Mouse (Mus musculus): ENCODE results near the gene Tuba1b.

Tuba1b gene

GRCm38 (mm10) chr15:98891907-98892606, 42.3 kb downstream of the Tuba1b start:
- peak; percentile 67 to 70 for DNase-seq (ENCODE audit: low spot score in 2 of 2)

- DNase-seq (ENCODE audit: low spot score in 2 of 2): no peak
These were observed 43.1 kb downstream of the Tuba1b start for GRCm38 (mm10) chr15:98891198-98891742.

DNA sequence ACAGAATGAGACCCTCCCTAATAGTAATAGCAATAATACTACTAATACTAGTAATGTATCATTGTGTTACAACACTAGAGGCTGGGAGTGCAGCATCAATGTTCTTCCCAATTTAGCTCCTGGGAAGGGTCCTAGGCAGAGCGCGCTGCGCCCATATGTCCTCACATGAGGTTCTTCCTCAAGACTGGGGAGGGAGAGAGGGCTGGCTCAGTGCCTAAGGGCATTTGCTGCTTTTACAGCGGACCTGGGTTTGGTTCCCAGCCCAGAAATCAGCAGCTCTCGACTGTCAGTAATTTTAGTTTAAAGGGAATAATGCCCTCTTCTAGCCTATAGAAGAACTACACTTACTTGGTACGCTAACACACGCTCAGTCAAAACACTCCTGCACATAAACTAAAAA, 46.8 kb downstream of the Tuba1b start:
- no peak for DNase-seq (ENCODE audit: low spot score in 2 of 2)

DNA sequence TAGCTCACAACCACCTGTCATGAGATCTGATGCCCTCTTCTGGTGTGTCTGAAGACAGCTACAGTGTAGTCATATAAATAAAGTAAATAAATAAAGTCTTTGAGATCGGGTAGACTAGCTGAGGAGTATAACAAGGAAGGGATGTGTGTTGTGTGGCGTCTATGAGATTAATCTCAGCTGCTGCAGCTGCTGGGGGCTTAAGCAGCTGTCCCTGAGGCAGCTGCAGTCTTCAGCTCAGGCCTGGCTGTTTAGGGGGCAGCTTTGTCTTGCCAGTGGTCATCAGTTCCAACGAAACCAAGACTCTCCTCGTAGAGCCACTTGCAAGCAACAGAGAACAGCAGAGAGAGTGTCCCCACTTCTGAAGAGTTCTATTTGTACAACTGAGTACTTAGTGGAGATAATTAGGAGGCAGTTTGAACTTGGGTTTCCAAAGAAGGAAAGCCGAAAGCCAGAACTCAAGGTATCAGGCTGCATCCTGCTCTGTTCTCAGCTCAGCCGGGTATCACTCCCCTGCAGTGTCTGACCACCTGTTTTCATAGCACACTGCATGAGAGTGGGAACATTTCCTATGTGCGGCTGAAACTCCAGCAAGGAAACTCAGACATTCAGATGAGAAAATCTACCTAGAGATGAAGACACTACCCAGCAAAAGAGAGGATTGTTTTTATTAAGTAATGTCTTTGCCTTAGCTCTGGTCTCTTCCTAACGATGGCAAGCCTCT, 47.5 kb downstream of the Tuba1b start:
- no peak for DNase-seq (ENCODE audit: low spot score in 2 of 2)

DNA sequence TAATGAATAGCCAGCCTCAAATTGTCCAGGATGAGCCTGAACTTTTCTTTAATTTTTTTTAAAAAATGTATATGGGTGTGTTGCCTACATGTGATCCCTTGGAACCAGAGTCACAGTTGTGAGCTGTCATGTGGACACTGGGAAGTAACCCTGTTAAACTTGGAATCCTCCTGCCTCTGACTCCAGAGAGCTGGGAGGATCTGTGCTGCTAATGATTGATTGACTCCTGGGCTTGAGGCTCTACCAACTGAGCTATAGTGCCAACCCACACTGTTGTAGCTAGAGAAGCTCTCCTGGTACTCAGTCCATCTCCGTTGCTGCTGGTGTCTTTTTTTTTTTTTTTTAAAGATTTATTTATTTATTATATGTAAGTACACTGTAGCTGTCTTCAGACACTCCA, 50.3 kb downstream of the Tuba1b start:
- DNase-seq (ENCODE audit: low spot score in 2 of 2): no peak

DNA sequence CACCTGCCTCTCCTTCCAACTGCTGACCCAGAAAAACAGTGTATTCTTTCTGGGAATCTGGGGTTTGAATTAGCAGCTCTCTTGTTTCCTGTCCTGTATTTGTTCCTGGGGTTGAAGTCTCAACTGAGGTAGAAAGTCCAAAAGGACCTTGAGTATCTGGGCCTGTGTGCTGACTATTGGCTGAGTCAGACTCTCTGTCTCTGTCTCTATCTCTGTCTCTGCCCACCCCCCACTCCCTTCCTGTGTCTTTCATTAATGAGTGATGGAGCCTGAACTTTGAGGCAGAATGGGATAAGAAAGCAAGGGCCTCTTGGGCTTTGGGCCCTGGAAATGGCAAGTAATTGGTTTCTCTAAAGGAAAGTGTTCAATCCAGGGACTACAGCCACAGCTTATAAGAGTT, 50.7 kb downstream of the Tuba1b start:
- DNase-seq (ENCODE audit: low spot score in 2 of 2): no peak

DNA sequence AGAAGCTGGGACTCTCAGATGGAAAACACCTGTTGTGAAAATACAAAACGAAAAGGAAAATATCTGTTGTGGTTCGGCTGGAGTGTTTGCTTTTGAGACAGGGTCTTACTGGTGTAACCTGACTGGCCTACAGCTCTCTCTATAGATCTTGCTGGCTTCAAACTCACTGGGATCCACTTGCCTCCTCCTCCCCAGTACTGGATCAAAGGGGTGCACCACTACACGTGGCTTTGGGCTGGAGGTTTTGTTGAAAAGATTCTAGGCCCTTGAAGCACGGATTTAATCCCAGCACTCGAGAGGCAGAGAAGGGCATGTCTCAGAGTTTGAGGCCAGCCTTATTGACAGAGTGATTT, 52.7 kb downstream of the Tuba1b start:
- no peak for DNase-seq (ENCODE audit: low spot score in 2 of 2)
